Mouse (Mus musculus) urinary bladder, postnatal 4 days (tissue): ENCODE measurements around the gene Twf2.

Experiments
- DNase-seq, 2 experiments: peaks; one replicate each; pipeline ENCODE4 v3.0.0; 2021 to 2022; ENCODE audit warnings: low spot score in 2 of 2

Twf2 gene

DNA sequence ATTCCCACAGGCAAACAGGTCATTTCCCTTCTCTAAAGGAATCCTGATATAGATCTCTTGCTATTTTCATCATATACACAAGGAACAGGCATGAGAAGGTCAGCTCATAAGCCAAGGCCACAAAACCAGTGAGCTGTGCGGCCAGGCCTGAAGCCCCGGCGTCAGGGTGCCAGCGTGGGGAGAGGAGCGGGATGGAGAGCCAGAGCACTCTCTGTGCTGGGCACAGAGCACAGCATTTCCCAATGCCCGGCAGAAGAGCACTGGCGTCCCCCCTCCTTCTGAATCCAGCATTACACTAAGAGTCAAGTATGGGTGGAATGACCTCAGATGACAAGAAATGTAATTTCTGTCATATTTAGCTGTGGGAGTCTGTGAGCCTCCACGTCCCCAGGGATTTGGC is 34.5 kb downstream of the Twf2 start:
- no peak for DNase-seq

DNA sequence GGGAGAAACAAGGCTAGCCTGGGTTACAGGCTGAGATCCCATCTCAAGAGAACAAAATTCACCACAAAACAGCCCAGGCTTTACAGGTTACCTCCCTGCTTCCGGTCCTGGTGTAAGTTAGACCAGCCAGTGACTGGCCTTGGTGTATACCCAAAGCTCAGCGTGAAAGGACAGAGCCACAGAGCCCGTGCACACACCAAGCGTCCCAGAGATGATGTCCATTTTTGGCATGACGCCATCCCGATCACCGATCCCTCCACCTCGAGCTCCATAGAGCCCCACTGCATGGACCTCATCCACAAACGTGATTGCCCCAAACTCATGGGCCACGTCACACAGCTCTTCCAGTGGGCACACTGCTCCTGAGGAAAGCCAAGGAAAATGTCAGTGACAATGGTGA is 35.0 kb downstream of the Twf2 start:
- DNase-seq: no peak

DNA sequence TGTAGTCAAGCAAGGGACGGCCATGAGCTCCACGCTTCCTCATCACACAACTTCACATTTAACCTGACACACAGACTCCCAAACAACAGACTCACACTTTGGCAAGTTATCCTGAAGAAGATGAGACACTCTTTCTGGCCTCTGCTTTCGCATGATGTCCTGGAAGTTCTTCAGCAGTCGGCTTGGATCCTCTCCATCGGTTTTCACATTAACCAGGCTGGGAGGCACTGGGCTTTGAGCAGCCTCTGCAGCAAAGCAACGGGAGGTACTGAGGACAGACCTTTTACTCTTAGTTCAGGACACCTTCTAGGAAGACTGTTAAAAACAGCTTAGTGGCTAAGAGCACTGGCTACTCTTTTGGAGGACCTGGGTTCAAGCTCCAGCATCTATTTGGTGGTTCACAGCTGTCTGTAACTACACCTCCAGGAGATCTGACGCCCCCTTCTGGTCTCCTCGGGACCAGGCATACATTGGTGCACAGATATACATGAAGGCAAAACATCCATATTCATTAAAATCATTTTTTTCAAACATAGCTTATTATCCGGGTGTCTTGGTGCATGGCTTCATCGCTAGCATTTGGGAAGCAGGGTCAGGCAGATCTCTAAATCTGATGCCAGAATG is 38.7 kb downstream of the Twf2 start:
- no peak for DNase-seq

DNA sequence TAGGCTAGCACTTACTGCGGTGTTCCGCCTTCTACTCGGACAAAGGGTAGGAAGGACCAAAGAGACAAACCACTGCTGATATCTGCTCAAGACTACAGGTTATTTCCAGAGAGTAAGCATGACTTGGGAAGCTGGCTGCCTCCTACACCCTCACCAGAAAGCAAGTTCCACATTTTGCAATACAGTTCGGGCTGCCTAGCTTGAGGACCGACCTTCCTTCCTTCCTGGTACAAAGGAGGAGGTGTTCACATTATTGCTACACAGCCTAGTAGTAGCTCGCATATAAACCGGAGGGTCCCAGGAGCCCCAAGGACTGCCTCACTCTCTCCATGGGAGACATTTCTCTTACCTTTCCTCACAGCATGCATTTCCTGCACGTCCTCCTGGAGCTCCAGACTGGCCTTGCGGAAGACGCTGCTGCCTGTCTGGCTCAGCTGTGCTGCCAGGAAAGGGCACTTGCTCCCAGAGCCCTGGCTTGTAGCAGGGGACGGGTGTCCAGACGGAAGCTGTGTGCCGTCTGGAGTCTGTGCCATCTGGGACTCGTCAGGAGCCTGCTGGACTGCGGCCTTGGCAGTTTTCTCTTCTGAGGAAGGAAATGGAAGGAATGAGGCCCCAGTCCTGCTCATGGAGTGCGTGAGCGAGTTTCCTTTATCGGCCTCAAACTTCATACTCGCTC is 40.0 kb downstream of the Twf2 start:
- no peak for DNase-seq

DNA sequence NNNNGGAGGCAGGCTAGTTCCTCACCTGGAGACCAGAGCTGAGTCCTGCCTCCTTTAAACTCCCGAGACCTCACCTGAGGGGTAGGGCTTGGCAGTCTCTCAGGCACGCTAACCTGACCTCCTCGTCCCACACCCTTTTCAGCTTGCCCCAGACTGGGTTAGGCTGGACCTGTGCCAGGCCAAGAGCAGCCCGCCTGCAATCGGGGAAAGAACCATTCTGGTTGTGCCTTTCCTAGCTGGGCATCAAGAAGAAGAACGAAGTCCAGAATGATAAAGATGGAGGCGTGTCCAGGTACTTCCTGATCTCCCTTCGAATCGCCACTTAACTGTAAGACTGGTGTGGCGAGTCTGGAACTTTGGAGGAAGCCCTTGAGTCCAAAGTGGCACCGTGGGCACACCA is 46.6 kb downstream of the Twf2 start:
- DNase-seq: no peak

DNA sequence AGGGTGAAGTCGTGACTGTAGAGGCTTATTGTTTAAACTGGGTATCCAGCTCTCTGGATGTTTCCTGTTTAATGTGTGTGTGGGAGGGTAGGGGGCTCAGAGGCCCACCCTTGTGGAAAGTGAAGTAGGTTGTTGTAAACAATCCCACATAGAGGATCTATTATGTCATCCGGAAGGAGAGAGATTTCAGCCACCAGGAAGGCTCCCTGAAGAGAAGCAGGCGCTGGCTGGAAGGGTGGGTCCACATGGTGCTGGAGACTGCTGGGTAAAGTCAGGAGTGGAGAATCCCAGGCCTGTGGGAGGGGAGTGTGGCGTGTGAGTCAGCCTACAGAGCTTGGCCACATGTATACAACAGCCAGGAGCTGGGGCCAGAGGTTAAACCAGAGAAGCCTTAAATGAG is 47.3 kb downstream of the Twf2 start:
- DNase-seq: no peak

DNA sequence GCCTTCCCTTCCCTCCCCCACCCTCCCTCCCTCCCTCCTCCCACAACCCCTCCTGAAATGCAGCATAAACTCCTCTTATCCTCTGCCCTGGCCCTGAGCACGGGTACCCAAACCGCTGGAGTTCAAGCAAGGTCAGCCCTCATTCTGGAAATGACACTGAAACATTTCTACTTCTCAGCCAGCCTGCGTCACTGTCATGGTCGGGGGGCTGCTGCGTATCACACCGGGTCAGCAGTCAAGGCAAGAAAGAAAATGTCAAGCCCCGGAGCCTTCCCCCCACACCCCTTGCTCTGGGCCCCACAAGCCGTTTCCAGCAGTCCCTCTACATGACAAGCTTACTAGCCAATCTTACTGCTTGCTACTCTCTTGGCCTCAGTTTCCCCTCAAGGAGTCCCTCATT is 48.2 kb downstream of the Twf2 start:
- DNase-seq: no peak

DNA sequence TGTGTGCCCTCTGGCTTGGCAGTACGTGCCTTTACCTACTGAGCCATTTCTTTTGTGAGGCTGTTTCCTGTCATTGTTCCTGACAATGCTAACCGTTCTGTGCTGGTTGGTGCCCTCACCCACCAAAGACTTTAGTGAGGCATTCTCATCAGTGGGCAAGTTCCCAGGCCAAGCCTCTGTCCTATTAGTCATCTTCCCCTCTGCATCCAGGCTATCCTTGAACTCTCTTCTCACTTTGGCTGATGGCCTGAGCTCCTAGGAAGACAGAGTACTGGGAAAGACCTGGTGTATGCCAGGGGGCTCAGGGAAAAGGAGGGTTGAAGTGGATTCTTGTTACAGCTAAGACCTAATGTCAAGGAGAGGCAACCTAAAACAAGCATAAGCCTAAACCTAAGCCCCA is 51.1 kb downstream of the Twf2 start:
- DNase-seq: no peak

DNA sequence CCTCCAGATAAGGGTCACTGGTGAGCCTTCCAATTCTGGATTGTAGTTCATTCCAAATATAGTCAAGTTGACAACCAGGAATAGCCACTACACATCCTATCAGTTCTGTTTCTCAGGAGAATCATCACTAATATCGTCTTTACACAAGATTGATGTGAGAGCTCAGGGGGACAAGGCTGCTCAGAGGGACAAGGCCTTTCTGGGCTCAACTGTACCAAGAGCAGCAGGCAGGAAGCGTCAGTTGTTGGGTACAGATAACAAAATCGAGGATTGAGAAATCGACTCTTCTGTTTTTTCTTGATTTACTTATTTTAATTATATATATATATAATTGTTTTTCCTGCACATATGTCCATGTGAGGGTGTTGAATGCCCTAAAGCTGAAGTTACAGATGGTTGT is 55.5 kb downstream of the Twf2 start:
- no peak for DNase-seq

DNA sequence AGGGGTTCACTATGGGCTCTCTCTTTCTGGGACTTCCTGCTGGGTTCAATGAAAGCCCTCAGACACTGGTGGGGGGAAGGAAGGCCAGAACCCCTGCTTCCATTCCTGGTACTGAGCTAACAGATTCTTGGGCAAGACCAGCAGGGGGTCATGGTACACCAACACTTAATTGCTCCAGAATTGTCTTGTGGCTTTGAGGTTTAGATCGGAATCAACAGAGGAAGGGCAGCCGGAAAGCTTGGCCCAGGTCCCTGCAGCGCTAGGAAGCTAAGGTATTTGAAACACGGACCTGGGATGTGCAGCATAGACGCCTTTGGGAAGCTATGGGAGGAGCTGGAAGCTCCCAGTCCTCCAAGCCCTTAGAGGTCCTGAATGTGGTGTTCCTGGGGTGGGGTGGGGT is 56.1 kb downstream of the Twf2 start:
- DNase-seq: no peak

DNA sequence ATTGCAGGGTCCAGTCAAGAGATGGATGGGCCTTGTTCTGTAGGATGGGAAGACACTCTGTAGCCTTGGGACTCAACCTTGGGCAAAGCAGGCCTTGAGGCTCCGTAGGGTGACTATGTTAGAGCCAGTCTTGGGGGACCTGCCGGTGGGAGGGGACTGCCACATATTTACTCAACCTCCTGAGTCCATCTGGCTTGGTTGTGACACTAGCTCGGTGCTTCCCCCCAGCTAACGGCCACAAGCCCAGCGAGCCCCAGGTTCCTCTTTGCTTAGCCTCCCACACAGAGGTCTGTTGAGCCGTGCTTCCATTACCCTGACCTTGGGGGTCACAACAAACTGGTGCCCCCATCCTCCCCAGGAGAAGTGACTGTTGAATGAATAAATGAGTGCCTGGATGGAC is 58.1 kb downstream of the Twf2 start:
- DNase-seq: no peak

DNA sequence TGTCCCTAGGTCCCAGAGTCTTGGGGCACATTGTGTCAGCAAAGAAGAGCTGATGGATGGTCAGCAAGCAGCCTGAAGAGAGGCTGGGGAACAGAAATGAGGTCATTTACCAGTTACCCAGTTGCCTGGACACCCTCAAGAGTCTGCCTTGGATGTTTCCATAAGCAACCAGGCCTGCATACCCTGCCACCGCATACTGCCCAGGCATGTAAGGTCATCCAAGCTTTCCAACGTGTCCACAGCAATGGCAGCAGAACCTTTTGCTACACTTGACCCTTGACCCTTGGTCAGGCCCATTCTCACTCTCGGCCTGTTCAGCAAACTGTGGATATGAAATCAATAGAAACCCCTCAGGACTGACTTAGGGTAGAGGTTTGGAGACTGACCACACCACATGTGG is 58.6 kb downstream of the Twf2 start:
- DNase-seq: no peak

DNA sequence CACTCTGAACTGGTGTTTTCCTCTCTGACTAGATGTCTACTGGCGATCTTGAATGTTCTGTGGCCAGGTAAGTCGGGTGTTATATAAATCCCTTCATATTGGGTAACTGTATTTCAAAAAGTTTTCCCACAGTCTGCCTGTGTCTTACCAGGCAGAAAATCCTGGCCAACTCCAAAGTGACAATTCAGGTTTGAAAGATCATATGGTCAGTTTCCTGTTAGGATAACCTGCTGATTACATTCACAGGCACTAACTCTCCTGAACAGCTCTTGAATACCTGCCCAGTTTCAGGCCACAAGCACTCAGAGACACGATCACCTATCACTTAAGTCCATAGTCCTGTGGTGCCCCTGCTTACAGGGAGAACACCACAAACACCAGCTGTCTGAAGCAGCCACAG is 59.2 kb downstream of the Twf2 start:
- DNase-seq: no peak

DNA sequence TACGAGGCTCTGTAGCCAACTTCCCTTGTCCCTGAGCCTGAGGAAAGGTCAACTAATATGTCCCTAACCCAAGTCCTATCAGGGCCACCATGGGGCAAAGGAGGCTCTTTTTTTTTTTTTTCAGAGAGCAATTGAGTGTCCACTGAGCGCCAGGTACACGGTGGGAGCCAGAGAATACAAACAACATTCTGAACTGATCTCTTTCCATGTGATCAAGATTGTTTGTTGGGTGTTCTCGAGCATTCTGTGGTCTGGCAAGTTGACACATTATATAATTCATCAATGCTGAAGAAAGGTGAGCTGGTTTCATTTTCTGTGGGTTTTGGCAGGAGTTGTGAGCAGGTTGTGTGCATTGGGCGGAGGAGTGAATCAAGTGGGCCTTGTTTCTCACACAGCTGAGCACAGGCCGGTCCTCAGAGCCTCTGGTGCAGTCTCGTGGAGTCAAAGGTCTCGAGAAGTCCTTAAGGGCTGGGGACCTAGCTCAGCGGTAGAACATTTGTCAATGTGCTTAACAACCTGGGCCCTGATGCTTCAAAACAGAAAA is 60.5 kb downstream of the Twf2 start:
- DNase-seq: no peak
